8 mouse cellular contexts compared by ENCODE assay signal in genomic region chr12:100520794-100521186, GRCm38 (mm10). TPM values are rescaled to one million over a fixed set of nuclear protein-coding genes. Genes with fewer than 3 reads are reported as not detected.
DNase-seq lines count a peak whose midpoint lies in the region; ATAC-seq and TF ChIP-seq lines count a peak whose summit lies in the region.

Ttc7b (minus strand) TSS chr12:100520826.

- peak within 1 kb of the TSS; percentile 89 for H3K4me3 ChIP-seq in forebrain, embryonic 12.5 days (replicated peaks)
- peak within 1 kb of the TSS; percentile 79 for H3K4me3 ChIP-seq in lung, embryonic 14.5 days (ENCODE audit: low read depth, low read length)
- peak within 1 kb of the TSS; percentile 86 for H3K4me3 ChIP-seq in neural tube, embryonic 14.5 days (ENCODE audit: low read depth, low read length)

- peak; percentile 56 for DNase-seq in MN1 (ENCODE audit: low spot score)
- DNase-seq in adrenal gland, postnatal 4 days (ENCODE audit: low spot score in 2 of 2), result peak in 1 of 2 experiments; percentile 30
- DNase-seq in heart, postnatal 14 days, result peak; percentile 81 to 89
- DNase-seq in kidney, postnatal 36 days, result peak; percentile 56 to 83
- DNase-seq in lung, embryonic 14.5 days, result peak; percentile 74
- DNase-seq in yolk sac, embryonic 10.5 days (ENCODE audit: low spot score), result no peak

- intact Hi-C loops in heart, postnatal 14 days (cut with DNase I), result loop anchor here (5.0 kb wide), 1 partner anchor 52 kb away; no protein-coding TSS in a partner anchor

- H3K36me3 ChIP-seq in forebrain, embryonic 12.5 days (replicated peaks), result peaks cover under 1% of the 10 kb centered on the region; the same call in 1 of the 2 replicates
- H3K36me3 ChIP-seq in lung, embryonic 14.5 days (ENCODE audit: insufficient read depth), result no peaks in the 10 kb centered on the region
- no peaks in the 10 kb centered on the region for H3K36me3 ChIP-seq in neural tube, embryonic 14.5 days (ENCODE audit: control insufficient read depth, insufficient read depth, low read length)

- TF ChIP-seq CTCF in lung, embryonic 14.5 days (IDR thresholded peaks at IDR 0.05; ENCODE audit: low read depth), result peak; percentile 32; the same call in 1 of the 2 replicates

- H3K9ac ChIP-seq in forebrain, embryonic 12.5 days, result peak within 1 kb of the TSS; percentile 89
- peak within 1 kb of the TSS; percentile 92 for H3K9ac ChIP-seq in lung, embryonic 14.5 days
- peak within 1 kb of the TSS; percentile 99 for H3K9ac ChIP-seq in neural tube, embryonic 14.5 days (replicated peaks; ENCODE audit: low read depth, low read length)

- peaks cover 27% of the 10 kb centered on the region for H3K4me1 ChIP-seq in forebrain, embryonic 12.5 days
- H3K4me1 ChIP-seq in lung, embryonic 14.5 days (ENCODE audit: insufficient read depth), result peaks cover 8% of the 10 kb centered on the region; the same call in 1 of the 2 replicates
- H3K4me1 ChIP-seq in neural tube, embryonic 14.5 days (ENCODE audit: control insufficient read depth, insufficient read depth, low read length), result peaks cover 10% of the 10 kb centered on the region

- H3K27ac ChIP-seq in forebrain, embryonic 12.5 days, result peak within 1 kb of the TSS; percentile 81
- H3K27ac ChIP-seq in lung, embryonic 14.5 days (ENCODE audit: low read depth), result peak within 1 kb of the TSS; percentile 79
- H3K27ac ChIP-seq in neural tube, embryonic 14.5 days (ENCODE audit: low read depth, low read length), result peak within 1 kb of the TSS; percentile 84

- H3K9me3 ChIP-seq in forebrain, embryonic 12.5 days, result no peaks in the 10 kb centered on the region
- H3K9me3 ChIP-seq in lung, embryonic 14.5 days (ENCODE audit: low read depth, low read length), result no peaks in the 10 kb centered on the region
- no peaks in the 10 kb centered on the region for H3K9me3 ChIP-seq in neural tube, embryonic 14.5 days (ENCODE audit: control insufficient read depth, low read length)

- peak within 1 kb of the TSS; percentile 86 for H3K4me2 ChIP-seq in forebrain, embryonic 12.5 days
- H3K4me2 ChIP-seq in lung, embryonic 14.5 days, result peak within 1 kb of the TSS; percentile 89
- peak within 1 kb of the TSS; percentile 91 for H3K4me2 ChIP-seq in neural tube, embryonic 14.5 days (ENCODE audit: low read depth, low read length)

- ATAC-seq in forebrain, embryonic 12.5 days (ENCODE audit: low FRiP score), result peak; percentile 74
- peak; percentile 83 for ATAC-seq in lung, embryonic 14.5 days (ENCODE audit: insufficient read depth)
- peak; percentile 76 for ATAC-seq in neural tube, embryonic 14.5 days (ENCODE audit: low read depth)

- 3% methylated on average over 36 of the region's 42 CpGs for WGBS in forebrain, embryonic 12.5 days
- whole genome bisulfite sequencing in lung, embryonic 14.5 days, result 2% methylated on average over 33 of the region's 42 CpGs
- WGBS in neural tube, embryonic 14.5 days, result under 1% methylated on average over 21 of the region's 42 CpGs

- peaks cover 5% of the 10 kb centered on the region; the same call in 1 of the 2 replicates for H3K27me3 ChIP-seq in forebrain, embryonic 12.5 days
- H3K27me3 ChIP-seq in lung, embryonic 14.5 days (ENCODE audit: insufficient read depth, low read length), result no peaks in the 10 kb centered on the region
- no peaks in the 10 kb centered on the region for H3K27me3 ChIP-seq in neural tube, embryonic 14.5 days (ENCODE audit: control insufficient read depth, insufficient read depth, low read length)

RNA-seq across cellular contexts. Expression of gene Ttc7b, which starts in this region (rescaled TPM):
- total RNA-seq in adrenal gland, postnatal 4 days (2021), result 10 to 100 TPM; 77.2 to 81.2 TPM
- 5.1 and 5.8 TPM in 2 replicates for polyA plus RNA-seq in forebrain, embryonic 12.5 days (2016; fragmentation: Nextera tagmentation; extraction: Ambion mirVana)
- 10 to 100 TPM; 65.8 to 73.1 TPM for total RNA-seq in heart, postnatal 14 days (2021)
- polyA plus RNA-seq in lung, embryonic 14.5 days (2014; fragmentation: Nextera tagmentation; extraction: Ambion mirVana), result 6.3 and 8.1 TPM in 2 replicates
- 12.5 and 14.0 TPM in 2 replicates for polyA plus RNA-seq in neural tube, embryonic 14.5 days (2014; fragmentation: Nextera tagmentation; extraction: Ambion mirVana)
